Mouse (Mus musculus) lung, adult 2 months (tissue): Measurements from ENCODE around the gene Ccl6.

ENCODE experiments used
- CTCF ChIP-seq: fragments of 200-500 bp; IDR thresholded peaks from 2 replicates; pipeline ENCODE4 v1.5.1; 2011; ENCODE audit warnings: mild to moderate bottlenecking, low read length, control low read depth; ENCODE audit not compliant: insufficient read depth
- POLR2A ChIP-seq: fragments of 200-500 bp; IDR thresholded peaks from 2 replicates; pipeline ENCODE4 v1.6.1; 2011; ENCODE audit warnings: low read depth, mild to moderate bottlenecking, control low read depth, low read length, borderline replicate concordance; ENCODE audit errors: extremely low read depth

DNA sequence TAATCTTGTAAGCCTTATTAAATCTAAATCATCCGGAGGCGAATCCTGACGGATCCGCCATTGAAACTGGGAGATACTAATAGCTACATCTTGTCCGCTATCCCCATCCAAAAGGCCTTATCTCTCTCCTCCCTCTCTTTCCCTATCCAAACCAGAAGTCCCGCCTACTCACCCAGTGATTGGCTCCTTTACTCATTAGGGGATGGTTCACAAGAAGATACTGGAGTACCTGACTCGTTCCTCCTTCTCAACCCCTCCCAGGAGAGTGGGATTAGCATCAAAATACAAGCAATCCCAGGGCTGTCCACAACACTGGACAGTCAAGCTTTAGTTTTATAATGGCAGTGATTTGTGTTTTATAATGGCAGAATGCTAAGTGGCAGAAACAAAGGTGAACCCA, 25.6 kb downstream of the Ccl6 start:
- TF ChIP-seq CTCF = no peak
- TF ChIP-seq POLR2A = no peak
